Mouse (Mus musculus): ENCODE results near the gene Cdh12. TPM values are rescaled to one million over a fixed set of nuclear protein-coding genes. Genes with fewer than 3 reads are reported as not detected.

Cdh12 gene
- polyA plus RNA-seq, 1 experiment: 0.01 TPM

DNA sequence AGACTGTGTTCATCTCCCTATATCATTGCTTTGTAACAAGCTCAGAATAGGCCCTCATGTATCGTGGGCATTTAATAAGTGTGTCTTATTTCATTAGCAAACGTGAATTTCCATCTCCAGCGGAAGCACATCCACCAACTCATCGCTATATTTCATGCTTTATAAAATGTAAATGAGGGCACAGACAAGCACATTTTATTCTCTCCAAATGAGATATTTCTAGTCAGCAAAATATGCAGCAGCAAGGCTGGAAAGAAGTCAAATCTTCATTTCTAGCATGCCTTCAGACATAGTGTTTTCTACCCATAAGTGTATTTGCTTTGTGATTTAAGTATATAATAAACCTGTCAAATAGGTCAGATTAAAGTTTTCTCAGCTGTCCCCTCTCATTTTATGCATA, 262.8 kb downstream of the Cdh12 start:
- DNase-seq (ENCODE audit: low spot score): no peak

DNA sequence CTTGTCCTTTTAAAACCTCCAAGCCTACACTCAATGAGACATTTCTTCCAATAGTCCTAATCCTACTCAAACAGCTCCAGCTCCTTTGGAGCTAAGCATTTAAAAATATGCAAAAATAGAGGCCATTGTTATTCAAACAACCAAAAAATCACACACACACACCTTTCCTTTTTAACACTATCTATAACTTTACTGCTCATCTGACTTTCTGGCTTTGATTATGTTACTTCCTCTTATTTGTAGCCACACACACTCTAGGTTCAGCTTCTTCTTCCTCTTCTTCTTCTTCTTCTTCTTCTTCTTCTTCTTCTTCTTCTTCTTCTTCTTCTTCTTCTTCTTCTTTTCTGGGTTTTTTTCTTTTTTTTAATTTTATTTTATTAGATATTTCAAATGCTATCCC, 323.2 kb downstream of the Cdh12 start:
- no peak for DNase-seq (ENCODE audit: low spot score)

DNA sequence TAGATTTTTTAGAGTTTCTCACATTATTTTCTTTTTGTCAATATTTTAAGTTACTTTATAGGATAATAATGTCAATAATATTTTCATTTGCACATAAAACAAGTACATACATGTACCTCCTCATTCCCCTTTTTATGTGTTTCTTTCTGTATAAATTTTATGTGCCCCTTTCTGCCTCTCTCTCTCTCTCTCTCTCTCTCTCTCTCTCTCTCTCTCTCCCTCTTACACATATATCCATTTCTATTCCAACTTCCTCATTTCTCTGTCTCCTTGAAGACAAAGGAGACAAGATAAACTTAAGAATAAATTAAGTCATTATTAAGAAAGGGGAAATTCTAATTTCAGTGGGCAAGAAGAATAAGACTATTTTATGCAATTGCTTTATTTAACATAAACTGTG, 324.4 kb downstream of the Cdh12 start:
- DNase-seq (ENCODE audit: low spot score): no peak

DNA sequence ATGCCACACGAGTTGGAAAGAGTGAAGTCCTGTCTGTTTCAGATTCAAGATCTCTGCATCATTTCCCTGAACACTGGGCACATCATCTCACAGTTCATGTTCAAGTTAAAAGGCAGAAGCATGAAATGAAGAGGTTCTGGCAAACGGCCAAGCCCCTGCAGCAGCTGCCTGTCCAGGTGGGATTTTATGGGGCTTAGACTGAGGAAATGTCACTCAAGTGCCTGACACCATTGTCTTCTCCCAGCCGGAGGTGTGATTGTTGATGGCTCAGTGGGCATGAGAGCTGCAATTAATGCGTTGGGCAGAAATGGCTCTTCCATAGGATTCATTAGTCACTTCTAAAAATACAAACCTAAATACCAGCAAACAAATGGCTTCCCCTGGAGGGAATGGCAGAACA, 347.9 kb downstream of the Cdh12 start:
- no peak for DNase-seq (ENCODE audit: low spot score)

DNA sequence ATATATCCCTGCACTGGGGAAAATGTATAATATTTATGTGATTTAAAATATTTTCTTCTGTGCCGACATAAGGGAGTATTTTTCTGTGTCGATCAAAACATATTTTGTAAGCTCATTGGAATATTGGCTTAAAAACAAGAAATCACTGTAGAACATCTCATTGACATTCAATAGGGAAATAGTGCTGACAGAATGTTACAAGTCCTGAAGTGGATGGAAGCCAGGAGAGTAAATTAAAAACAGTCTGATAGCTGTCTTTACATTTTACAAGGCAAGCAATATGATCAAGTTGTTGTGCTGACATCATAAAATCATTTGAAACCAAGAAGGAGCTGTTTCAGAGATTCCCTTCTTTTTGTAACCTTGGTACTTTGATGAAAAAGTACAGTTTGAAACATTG, 349.5 kb downstream of the Cdh12 start:
- no peak for DNase-seq (ENCODE audit: low spot score)

DNA sequence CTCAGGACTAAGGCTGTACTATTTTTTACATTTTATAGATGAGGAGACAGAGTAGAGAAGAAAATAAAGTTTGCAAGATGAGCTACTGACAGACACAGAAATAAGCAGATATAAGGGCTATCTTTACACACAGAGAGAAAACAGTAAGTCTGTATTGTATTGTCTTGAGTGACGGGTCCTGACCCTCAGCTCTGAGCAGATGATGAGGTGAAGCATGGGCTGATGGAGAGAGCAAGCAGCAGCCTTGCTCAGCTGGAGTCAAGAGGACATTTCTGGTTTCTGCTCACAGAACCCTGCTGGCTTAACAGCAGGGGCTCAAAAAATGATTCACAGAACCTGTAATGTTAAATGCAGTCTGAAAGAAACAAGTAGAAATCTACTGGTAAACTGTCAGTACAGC, 386.8 kb downstream of the Cdh12 start:
- DNase-seq (ENCODE audit: low spot score): no peak

DNA sequence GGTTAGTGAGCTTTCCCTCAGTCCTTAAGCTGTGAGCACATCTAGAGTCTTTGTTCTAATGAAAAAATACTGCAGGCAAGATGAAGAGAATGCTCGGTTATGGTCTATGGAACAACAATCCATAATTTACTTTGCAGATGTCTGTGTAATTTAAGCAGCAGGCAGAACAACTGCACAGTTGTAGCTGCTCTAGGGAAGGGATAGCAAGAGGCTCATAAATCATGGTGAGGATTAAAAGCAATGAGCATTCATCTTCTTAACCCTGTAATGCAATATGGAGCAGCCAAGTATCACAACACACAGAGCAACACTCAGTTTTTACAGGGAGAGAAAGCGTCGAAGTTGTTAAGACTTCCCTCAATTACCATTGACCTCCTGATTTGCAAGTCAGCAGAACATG, 387.9 kb downstream of the Cdh12 start:
- no peak for DNase-seq (ENCODE audit: low spot score)

DNA sequence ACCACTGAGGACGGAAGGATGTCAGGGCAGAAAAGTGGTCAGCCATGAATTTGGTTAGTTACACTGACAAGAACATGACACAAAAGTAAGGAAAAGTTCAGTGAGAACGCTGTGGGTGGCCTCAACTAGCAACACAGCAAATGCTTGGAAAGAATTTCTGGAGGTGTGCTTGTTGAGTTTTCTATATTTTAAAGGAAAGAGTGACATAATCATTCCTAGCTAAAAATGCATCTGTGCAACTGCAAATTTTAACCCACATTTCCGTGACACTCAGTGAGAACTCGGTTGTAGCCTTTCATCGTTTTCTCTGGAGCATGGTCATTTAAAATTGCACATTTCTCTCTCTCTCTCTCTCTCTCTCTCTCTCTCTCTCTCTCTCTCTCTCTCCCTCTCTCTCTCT, 392.4 kb downstream of the Cdh12 start:
- DNase-seq (ENCODE audit: low spot score): no peak

DNA sequence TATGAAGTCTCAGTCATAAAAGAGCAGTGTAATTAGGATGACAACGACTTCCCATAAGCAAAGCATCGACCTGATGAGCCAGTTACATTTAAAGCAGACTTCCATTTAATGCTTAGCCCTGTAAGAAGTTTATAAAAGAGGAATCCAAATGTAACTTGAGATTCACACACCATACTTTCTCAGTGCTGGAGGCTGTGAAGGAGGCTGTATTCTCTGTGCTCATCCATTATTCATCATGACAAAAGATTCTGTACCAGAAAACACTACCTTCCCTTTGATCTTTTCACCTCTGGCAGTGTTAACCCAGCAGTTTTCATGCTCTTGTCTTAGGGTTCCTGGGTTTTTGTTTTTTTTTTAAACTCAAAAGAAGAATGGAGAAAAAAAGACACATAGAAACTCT, 414.0 kb downstream of the Cdh12 start:
- no peak for DNase-seq (ENCODE audit: low spot score)

DNA sequence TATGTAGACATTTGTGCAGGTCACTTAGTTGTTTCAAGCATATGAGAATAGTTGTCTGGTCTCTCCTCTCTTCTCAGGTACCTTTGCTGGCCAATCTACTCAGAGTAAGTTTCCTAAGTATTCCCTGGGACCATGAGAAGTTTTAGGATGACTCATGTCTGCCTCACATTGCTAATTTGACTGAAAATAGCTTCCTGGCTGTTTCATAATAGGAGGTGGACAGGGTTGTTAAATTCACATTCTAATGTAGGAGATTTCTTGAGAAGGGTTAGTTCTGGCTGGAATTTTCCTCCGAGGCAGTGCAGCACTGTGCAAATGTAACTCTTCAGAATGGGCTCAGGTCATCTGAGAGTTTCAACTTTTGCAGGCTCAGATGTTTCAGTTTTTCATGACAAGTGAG, 423.5 kb downstream of the Cdh12 start:
- no peak for DNase-seq (ENCODE audit: low spot score)

DNA sequence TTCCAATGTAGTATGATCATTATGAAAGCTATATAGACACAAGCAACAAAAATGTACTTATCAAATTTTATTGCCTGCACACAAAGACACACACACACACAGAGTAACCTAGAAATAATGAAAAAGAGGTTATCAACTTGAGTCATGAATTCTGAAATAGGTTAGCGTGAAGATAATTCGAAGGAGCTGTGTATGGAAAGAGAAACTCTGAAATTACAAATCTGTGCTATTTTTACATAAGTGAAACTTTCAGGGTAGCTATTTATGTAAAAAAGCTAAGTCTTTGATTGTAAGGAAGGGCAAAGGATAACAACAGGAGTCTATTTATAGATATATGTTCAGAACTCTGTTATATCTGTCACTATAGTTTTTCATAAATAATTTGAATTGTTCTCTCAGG, 427.9 kb downstream of the Cdh12 start:
- DNase-seq (ENCODE audit: low spot score): no peak

DNA sequence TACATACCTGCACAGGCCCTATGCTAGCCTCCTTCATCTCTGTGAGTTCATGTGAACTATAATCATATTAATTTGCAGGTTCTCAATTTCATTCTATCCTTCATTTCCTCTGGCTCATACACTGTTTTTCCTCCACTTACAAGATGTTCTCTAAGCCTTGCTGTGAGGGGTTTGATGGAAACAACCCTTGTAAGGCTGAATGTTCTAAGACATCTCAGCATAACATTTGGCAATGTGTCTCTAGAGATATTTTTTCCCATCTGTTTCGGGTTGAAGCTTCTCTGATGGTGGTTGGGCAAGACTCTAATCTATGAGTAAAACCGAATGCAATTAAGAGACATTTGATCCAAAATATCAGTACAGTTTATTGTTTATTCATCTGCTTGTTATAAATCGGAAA, 444.4 kb downstream of the Cdh12 start:
- no peak for DNase-seq (ENCODE audit: low spot score)

DNA sequence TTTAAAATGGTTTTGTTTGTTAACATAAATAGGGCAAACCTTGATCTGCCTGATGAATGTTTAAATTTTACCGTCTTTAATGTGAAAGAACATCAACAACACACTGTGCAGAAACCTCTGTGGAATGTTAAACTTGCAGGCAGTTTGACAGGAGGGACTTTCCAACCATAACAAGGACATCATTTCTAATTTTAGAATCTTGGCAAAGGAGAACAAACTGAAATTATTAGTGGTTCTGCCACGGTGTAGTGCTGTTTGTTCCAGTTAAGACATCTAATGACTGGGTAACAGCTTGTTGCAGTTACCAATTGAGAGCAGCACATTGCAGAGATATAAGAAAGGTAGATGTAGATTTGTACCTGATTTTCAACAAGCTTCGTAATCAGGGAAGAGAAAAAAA, 453.5 kb downstream of the Cdh12 start:
- no peak for DNase-seq (ENCODE audit: low spot score)

DNA sequence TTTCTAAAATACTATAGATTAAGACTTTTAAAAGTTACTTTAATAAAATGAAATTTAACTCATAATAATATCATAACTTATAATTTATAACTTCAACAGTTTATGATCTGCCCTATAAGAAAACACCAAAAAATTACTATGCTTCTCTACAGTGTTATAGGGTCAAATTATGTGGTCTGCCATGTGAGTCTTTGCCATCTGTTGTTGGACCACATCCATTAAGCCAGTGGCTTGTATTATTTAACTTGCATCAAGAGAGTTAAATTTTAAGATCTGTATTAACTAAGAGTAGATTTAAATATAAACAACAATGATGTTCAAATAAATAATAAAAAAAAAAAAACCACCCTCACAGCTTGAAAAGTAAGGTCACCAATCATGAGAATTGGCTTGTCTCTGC, 479.2 kb downstream of the Cdh12 start:
- no peak for DNase-seq (ENCODE audit: low spot score)

DNA sequence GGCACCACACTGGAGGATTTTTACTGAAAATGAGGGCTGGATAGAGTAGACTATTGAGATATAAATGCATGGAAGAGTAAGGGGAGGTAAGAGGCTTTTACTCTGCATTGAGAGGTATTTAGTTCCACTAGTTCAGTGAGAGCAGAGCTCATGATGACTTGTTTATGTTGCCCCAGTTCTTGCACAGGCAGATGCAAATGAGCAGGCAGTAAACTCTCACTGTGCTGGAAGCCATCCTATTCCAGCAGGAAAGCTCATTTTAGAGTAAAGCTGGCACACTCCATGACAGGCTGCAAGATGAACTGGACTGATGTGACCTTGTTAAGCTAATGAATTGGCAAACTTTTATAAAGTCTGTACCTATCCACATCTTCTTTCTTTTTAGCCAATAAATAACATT, 494.9 kb downstream of the Cdh12 start:
- no peak for DNase-seq (ENCODE audit: low spot score)

DNA sequence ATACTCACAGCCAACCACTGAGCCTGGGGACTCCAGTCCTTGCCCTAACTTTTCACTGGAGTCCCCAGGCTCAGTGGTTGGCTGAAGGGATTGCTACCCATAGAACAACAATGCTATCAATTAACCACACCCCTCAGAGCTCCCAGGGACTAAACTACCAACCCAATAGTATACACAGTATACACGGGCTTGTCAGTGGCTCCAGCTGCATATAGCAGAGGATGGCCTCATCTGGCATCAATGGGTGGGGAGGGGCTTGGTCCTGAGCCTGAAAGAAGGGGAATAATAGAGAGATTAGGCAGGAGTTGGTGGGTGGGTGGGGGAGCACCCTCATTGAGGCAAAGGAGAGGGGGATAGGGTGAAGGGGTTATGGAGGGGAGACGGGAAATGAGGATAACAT, 518.4 kb downstream of the Cdh12 start:
- no peak for DNase-seq (ENCODE audit: low spot score)

DNA sequence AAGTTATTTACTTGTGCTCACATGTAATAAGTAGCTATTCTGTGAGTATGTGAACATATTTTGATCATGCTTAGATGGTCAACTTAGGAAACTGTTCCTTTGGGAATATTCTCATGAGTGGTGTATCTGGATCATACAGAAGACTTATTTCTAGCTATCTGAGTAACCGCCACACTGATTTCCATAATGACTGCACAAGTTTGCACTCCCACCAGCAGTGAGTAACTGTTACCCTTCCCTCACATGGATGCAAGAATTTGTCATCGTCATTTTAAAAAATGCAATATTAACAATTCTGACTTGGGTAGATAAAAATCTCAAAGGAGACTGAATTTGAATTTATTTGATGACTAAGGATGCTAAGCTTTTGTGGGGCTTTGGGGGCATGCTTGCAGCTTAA, 522.0 kb downstream of the Cdh12 start:
- no peak for DNase-seq (ENCODE audit: low spot score)

DNA sequence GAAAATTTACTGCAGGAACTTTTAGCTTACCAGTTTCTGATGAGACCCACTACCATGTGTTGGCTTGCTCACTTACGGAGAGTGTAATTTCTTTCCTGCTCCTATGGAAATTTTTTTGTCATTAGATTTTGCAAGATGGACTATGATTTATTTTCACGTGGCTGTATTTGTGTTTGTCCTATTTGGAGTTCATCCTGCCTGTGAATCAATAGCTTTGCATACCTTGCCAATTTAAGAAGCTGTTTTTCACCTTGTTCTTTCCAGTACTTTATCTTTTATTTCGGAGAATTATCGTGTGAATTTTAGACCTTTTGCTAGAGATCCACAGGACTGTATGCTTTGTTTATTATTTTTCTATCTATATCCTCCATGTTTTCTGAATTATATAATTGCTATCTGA, 551.5 kb downstream of the Cdh12 start:
- no peak for DNase-seq (ENCODE audit: low spot score)

DNA sequence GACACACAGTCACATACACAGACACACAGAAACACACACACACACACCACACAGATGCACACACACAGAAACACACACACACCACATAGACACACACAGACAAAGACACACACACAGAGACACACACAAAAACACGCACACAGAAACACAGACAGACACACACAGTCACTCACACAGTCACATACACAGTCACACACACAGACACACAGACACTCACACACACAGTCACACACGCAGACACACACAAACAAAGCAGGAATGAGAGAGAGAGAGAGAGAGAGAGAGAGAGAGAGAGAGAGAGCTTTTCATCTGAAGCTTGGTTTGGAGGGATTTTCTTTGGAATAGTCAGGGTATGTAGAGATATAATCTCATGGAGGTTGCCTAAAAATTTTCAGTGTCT, 558.9 kb downstream of the Cdh12 start:
- DNase-seq (ENCODE audit: low spot score): no peak

DNA sequence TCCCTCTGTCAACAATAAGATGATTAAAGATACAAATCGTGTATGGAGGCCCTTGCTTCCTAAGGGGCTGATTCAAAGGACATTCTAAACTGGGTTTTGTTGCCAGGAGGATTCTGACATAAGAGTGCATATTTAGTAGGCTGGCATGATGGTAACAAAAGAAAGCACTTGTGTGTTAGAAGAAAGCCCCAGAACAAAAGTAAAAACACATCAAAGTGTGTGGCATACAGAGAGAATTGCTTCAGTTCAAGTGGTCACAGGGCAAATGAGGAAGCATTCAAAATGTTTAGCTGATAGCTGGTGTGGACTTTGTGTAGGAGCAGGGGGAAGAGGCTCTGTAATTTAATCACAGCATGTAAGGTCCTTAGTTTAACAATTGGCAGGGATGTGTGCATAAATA, 559.4 kb downstream of the Cdh12 start:
- DNase-seq (ENCODE audit: low spot score): no peak

DNA sequence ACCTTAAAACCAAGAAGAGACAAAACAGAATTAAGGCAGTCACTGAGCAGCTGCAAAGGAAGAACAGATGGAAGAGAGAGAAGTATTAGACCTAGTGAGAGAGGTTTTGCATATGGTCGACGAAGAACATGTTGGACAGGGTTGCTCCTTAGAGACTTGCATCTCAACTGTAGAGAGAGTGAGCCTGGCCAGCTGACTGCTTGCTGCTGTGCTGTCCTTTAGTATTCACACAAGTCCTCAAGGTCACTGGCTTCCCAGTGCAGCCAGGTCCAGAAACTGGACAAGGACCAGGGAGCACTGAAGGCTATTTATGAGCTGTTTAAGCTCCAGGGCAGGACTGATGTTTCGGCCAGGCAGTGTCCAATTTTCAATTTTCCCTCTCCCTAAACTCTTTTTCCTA, 559.9 kb downstream of the Cdh12 start:
- DNase-seq (ENCODE audit: low spot score): no peak

DNA sequence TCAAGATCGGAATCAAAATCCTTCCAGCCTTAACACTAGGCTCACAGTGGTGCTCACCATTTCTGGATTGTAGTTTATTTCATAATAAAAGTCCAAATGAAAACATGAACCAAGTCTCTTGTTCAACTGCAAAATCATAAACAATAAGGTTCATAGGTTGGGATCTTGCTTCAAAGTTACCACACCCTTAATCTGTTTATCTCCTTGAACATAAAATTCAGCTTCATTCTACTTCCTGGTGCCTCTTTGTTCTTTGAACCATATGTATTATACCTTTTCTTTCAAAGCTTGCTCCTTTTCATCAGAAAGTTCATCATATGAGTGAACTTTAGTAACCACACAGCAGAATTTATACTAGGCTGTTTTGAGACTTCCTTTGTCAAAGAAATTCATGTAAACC, 614.6 kb downstream of the Cdh12 start:
- no peak for DNase-seq (ENCODE audit: low spot score)

DNA sequence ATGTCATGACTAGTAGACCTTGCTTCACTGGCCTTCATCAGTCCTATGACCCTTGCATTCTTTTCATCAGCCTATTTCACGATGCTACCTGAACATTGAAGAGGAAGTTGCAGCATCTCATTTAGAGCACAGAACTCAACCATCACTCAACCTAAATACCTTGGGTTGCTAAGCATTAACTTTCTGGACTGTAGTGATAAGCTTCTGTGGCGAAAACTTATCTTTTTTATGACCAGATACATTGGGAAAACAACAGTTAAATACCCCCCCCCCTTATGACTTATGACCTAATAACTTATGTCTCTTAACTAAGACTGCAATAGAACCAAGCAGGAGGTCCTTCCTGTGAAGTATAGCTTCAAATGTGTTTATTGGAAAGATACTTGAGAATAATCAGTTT, 620.2 kb downstream of the Cdh12 start:
- no peak for DNase-seq (ENCODE audit: low spot score)

DNA sequence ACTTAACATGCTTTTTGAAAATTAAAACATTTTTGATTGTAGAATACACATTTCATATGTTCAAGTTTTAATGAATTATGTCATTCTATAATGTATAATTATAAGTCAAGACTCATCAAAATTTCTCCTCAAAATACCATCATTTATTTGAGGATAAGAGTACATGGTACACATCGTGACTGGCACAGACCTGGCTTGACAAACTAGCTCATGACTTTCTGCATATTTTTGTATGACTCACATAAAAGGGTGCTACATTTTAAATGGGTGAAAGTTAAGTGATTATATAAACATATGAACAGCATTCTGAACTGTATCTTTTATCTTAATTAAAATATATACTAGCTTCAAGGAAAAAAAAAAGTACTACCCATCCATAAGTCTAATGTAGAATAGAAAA, 643.8 kb downstream of the Cdh12 start:
- DNase-seq (ENCODE audit: low spot score): no peak
